Mouse (Mus musculus) kidney, postnatal 4 days (tissue): Measurements from ENCODE around the gene Ntm.

Source experiments
- DNase-seq, 2 experiments: peaks; one replicate each; pipeline ENCODE4 v3.0.0; 2021; ENCODE audit warnings: mixed read lengths in 2 of 2

The Ntm gene

GRCm38 (mm10) chr9:29457976-29458572, 504.9 kb downstream of the Ntm start:
- peak; percentile 82 to 84 for DNase-seq

GRCm38 (mm10) chr9:29456014-29456413, 506.9 kb downstream of the Ntm start:
- DNase-seq: no peak

DNA sequence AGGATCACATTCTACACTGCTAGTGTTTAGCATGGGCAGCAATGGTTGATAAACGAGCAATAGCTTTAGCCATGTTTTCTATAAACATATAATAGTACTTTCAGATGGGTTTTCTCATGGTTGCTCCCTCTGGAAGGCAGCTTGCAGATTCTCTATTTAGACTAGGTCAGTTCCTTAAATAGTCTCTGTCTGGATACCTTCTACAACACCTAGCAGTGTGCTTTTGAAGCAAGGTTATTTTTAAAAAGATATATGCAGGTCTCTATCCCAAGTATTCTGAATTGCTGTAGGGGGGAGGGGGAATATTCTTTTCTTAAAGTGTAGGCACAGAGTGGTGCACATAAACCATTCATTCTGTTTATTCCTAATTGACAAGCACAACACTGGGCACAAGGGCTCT, 511.7 kb downstream of the Ntm start:
- DNase-seq: no peak

DNA sequence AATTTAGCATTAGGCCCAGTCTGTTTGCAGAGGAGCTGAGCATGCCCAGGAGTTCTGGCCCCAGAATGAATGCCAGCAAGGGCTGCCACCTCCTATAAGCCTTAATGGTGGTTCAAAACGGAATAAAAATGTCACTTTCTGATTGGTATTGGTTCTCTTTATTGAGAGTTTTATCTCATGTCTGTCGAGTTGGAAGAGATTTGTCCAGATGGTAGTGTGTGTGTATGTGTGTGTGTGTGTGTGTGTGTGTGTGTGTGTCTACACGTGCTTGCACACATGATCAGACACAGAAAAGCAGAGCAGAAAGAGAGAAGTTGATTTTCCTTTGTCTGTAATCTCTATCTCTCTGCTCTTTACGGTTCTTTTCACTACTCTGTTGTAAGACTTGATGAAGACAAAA, 518.9 kb downstream of the Ntm start:
- DNase-seq: no peak

DNA sequence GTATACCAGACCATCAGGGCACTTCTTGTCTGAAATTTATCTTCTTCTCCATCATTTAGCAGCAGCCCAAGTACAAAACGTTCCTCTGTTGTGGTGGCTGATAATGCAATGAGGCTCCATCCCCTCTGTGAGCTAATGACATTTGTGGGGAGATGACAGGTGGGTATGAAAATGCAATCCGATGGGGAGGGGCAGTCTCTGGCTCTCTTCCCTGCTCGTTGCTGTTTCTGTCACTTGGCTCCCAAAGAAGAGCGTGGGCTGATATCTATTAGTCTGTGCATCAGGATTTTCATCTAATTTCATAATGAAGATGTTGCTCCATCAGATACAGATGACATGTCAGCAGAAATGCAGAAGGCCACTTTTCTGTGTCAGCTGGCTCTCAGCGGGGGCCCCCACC, 523.5 kb downstream of the Ntm start:
- DNase-seq: no peak

DNA sequence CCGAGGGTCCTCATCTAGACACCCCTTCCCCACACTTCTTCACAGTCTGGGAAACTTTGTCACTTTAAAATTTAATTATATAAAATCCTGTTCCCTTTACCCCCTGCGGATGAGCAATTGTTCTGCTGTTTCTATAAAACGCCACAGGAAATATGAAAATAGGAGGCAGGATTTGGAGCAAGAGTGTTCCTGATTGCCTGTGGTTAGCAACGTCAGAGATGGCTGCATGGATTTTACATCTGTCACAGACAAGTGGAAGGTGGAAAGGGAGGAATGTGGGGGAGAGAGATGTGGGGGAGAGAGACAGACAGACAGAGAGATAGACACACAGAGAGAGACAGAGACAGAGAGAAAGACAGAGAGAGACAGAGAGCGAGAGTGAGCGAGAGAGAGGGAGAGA, 528.3 kb downstream of the Ntm start:
- no peak for DNase-seq

- no peak for DNase-seq
These were observed 529.0 kb downstream of the Ntm start for GRCm38 (mm10) chr9:29433910-29434309.

GRCm38 (mm10) chr9:29433156-29433555, 529.8 kb downstream of the Ntm start:
- no peak for DNase-seq

DNA sequence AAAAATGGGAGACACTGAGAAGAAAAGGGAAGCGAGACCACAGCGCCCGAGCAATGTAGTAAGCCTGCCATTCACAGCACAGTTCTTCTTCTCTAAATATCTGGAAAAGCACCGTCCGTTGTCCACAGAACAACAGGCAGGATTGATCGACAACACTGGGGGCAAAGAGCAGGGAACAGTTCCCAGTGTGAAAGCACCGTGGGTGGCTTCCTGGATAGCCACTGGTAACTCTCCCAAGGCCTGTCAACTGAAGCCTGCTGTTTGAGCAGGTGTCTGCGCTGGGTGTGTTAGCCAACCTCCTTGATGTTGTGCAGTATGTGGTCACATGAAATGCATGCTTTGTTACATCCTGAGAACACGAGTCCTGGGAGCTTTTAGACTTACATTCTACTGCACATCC, 531.4 kb downstream of the Ntm start:
- no peak for DNase-seq

DNA sequence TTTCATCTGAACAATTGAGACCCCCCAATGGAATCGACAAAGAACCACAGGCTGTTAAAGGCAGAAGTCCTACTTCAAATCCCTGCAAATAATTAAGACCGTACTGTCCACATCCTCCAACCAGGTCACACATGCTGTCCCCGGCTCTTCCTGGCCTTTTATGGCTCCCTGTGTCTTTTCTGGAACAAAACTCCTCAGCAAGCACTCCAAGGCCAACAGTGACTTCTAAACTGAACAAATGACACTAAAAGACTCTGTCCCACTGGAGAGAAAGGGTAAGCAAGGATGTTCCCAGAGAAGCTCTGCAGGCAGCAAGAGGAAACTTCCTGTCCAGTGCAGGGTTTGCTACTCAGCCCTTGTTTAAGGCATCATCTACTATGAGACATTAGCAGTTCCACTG, 532.8 kb downstream of the Ntm start:
- no peak for DNase-seq

DNA sequence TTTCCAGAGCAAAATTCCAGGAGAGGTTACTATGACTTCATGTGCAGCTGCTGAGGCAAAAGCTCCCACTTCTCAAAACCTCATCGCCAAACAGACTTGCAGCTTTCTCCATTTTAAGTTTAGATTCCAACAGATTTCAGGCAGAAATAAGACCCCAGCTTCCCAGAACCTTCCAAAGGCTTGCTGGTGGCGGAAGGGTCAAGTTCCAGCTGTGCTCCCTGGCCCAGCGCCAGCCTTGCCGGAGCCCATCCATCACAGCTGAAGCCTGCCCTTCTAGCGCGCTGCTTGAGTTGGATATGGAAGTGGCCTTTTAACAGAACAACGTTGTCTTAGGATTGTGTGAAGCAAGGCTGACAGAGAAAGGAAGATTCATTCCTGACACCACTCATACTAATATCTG, 534.6 kb downstream of the Ntm start:
- DNase-seq: peak; percentile 76 to 81

DNA sequence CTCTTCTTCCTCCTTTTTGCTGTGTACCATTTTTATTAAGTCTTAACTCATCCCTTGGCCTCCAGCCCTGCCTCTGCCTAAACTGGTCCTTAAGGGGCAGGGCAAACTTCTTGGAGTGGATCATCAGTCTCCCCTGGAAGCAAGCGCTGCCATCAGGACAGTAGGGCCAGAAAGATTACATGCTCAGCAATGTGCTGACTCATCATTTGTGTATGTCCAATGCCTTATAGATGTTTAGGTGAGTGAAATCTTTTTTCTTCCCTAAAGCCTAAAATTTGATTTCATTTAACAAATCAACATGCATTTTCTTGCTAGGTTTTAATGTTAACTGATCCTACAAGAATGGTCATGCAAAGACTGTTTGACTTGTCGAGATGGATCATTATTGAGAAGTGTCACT, 536.7 kb downstream of the Ntm start:
- no peak for DNase-seq

DNA sequence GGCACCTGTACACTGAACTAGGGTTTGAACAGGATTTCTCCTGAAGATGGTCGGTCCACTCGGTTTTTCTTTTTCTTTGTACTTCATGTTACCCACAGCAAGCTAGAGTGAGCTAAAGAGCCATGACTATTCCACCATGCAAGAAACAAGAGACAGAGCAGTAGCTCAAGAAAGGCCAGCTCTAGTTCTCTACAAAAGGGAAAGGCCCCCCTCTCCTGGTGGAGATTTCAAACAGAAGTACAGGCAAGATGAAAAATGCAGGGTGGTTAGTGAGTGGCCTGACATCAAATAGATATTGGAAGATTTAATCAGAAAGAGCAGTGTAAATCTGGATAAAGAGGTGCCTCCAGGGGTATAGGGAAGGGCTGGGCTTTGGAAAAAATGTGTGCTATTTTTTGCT, 547.4 kb downstream of the Ntm start:
- DNase-seq: peak in 1 of 2 experiments; percentile 12

DNA sequence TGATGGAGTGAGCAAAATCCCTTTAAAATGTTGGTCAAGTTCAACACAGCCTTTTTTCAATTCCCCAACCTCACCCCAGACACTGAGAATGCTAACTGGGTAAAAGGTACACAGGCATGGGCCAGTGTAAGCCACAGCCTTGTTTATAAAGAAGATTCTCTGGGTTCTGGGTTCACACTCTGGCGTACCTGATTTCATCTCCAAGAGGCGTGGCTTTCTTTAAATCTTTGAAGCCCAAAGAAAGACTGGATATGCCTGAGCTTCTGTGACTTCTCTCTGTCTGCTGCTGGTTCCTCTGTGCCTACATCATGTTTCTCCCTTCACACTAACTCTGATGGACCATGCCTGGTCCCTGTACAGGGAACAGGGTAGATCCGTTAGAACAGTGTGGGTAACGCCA, 549.8 kb downstream of the Ntm start:
- DNase-seq: no peak

- DNase-seq: peak; percentile 63 to 75
These were observed 550.7 kb downstream of the Ntm start for GRCm38 (mm10) chr9:29412181-29412771.

DNA sequence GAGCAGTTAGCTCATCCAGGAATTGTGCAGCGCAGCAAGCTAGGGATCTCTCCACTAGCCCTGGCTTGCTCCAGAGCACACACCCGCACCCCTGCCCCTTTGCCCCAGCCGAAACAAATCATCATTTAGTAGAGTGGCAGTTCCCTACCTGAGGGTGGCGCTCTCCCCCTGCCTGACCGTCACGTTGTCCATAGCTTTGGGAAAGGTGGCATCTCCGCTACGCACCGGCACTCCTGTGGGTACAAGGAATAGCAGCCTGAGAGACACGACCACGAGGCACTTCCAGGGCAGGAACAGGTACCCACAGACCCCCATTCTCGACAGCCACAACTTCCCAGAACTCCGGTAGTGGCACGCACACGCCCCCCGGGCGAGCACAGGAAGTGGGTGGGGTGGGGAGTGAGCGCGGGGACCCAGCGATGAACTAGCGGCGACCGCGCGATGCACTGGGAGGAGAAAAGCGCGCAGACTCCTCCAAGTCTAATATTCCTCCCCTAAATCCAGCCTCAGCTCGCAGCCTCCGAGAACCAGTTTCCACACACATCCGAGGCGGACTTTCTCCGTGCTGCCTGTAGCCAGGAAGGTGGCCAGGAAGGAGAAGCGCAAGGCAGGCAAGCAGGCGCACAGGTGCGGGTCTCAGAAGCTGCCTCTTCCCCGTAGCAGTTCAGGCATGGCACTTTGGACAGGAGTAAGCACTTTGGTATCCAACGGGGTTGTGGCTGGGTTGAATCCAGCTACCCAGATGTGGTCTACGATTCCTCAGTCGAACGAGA, 551.3 kb downstream of the Ntm start:
- peak; percentile 66 to 74 for DNase-seq

- peak in 1 of 2 experiments; percentile 12 for DNase-seq
These were observed 552.1 kb downstream of the Ntm start for GRCm38 (mm10) chr9:29410728-29411407.

- DNase-seq: no peak
These were observed 552.7 kb downstream of the Ntm start for GRCm38 (mm10) chr9:29410284-29410683.

GRCm38 (mm10) chr9:29409216-29409907, 553.6 kb downstream of the Ntm start:
- peak; percentile 80 to 82 for DNase-seq

DNA sequence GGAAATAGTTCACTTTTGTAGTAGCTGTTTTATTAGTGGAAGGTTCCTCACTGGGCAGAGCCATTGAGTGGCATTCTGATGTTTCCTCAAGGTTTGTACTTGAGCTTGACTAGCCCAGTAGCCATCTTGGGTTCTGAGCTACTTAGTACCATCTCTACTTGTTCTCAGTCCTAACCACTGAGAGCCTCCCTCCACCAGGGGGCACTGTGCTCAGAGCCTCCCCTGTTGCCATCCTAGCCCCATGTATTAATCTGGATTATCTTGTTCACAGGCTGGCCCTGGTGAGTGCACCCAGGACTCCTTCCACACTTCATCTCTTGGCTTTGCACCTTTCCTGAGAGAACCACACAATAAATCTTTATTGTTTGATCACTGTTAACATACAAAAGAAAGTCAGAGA, 555.0 kb downstream of the Ntm start:
- DNase-seq: peak; percentile 40 to 51

DNA sequence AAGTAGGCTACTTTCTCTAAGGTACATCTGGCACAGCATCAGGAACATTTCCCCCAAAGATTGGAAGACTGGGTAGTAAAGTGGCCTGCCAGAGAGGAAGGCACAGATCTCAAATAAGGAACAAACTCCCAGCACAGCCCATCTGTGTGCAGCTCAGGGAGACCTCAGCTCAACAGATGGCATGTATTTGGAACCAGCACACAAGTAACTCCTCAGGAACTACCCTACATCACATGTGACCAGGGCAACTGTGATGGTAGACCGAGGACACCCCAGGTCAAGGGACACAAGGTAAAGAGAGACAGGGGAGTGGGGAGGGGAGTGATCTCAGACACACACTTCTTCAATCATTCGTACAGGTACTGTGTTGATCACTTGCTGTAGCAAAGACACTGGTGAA, 556.0 kb downstream of the Ntm start:
- DNase-seq: no peak

DNA sequence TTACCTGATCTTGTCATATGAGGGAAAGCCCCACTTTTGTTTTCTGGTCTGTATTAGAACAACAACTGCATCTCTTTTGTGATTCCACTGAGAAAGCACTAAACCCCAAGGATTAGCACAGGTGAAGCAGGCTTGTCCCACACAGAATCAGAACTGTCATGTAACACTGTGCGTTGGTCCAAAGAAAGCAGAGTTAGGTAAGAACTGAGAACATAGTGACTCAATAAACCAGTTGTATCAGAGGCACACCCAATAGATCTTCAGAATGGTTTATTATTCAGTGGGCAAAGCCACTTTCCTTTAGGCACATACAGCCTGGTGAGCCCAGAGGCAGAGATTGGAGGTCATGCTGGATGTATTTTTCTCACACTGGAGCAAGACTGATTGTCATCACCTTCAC, 556.9 kb downstream of the Ntm start:
- no peak for DNase-seq

GRCm38 (mm10) chr9:29400151-29400550, 562.8 kb downstream of the Ntm start:
- DNase-seq: no peak
